Mouse (Mus musculus) thymus, postnatal 14 days (tissue): ENCODE results near the gene Serpinb9.
"Not testable (repeated sequence)": the region's sequence is repeated elsewhere in the genome, so short reads cannot be mapped to it uniquely, and the experiment has no call there.

Experiments
- DNase-seq: peaks from one replicate; pipeline ENCODE4 v3.0.0; 2021

Serpinb9 gene

GRCm38 (mm10) chr13:33002950-33003349, at the start of gene Serpinb9:
TSS of gene Serpinb9 (plus strand) at chr13:33003250.
- peak; percentile 9 for DNase-seq

GRCm38 (mm10) chr13:32956537-32956936, 46.5 kb upstream of the Serpinb9 start:
- DNase-seq: no peak

GRCm38 (mm10) chr13:32957917-32958316, 45.1 kb upstream of the Serpinb9 start:
- no peak for DNase-seq

GRCm38 (mm10) chr13:32958521-32958920, 44.5 kb upstream of the Serpinb9 start:
- not testable (repeated sequence) for DNase-seq

GRCm38 (mm10) chr13:32963990-32964753, 38.9 kb upstream of the Serpinb9 start:
- no peak for DNase-seq

- DNase-seq: peak; percentile 66
Observed at GRCm38 (mm10) chr13:32964989-32965811, 37.9 kb upstream of the Serpinb9 start, which contains the start of gene Serpinb6b. TSS of gene Serpinb6b (plus strand) at chr13:32965209.

GRCm38 (mm10) chr13:32966116-32966515, 36.9 kb upstream of the Serpinb9 start:
- peak; percentile 19 for DNase-seq

GRCm38 (mm10) chr13:32967233-32967632, 35.8 kb upstream of the Serpinb9 start:
- no peak for DNase-seq

- no peak for DNase-seq
Observed at GRCm38 (mm10) chr13:32968353-32968984, 34.6 kb upstream of the Serpinb9 start.

GRCm38 (mm10) chr13:32968996-32969640, 33.9 kb upstream of the Serpinb9 start:
- DNase-seq: no peak

- DNase-seq: no peak
Observed at GRCm38 (mm10) chr13:32969641-32970040, 33.4 kb upstream of the Serpinb9 start.

- no peak for DNase-seq
Observed at GRCm38 (mm10) chr13:32970776-32971175, 32.3 kb upstream of the Serpinb9 start.

GRCm38 (mm10) chr13:32974268-32974667, 28.8 kb upstream of the Serpinb9 start:
- no peak for DNase-seq

GRCm38 (mm10) chr13:32974889-32975460, 28.1 kb upstream of the Serpinb9 start:
- no peak for DNase-seq

GRCm38 (mm10) chr13:32975710-32976109, 27.3 kb upstream of the Serpinb9 start:
- DNase-seq: no peak

GRCm38 (mm10) chr13:32982556-32983042, 20.5 kb upstream of the Serpinb9 start:
- DNase-seq: no peak

- DNase-seq: no peak
Observed at GRCm38 (mm10) chr13:32986256-32986655, 16.8 kb upstream of the Serpinb9 start.

GRCm38 (mm10) chr13:32993152-32993893, 9.7 kb upstream of the Serpinb9 start:
- peak; percentile 35 for DNase-seq

- no peak for DNase-seq
Observed at GRCm38 (mm10) chr13:32993894-32994242, 9.2 kb upstream of the Serpinb9 start.

- no peak for DNase-seq
Observed at GRCm38 (mm10) chr13:32995051-32995450, 8.0 kb upstream of the Serpinb9 start.

GRCm38 (mm10) chr13:33001341-33001740, 1.7 kb upstream of the Serpinb9 start:
- DNase-seq: no peak
